Mouse (Mus musculus): ENCODE results near the gene Dcst2. TPM values are rescaled to one million over a fixed set of nuclear protein-coding genes. Genes with fewer than 3 reads are reported as not detected.

The Dcst2 gene
- polyA plus RNA-seq, 1 experiment from 2014 or later = 0.06 TPM

DNA sequence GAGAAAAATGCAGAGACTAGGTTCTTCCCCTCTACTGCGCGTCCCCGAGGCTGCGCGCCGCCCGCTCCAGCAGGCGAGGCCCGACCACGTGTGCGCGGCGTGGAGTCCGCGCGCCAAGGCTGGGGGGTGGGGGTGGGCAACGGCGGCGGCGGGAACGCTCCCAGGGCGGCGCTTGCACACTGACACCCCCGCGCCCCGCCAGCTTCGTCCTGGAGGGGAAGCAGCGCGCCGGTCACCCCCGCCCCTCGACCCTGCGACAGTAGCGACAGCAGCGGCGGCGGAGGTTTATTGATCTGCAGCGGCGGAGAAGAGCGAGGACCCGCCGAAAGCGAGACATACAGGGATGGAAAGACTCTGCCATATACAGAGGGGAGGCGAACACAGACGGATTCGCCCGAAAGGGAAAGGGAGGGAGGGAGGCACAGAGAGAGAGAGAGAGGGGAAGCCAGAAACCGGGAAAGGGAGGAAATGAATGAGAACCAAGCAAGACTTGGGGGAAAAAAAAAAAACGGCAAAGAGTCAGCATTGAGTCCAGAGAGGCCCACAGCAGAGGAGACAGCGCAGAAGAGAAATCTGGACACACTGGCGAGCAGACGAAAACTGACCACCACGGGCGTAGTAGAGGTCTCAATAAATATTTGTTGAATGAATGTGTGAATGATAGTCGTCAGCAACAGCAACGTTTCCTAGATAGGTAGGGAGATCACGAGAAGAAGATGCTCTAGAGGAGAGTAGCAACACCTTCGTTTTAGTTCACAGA, 42.0 kb upstream of the Dcst2 start:
- in situ Hi-C loops (cut with MboI; ENCODE audit: low pct_unique_long_range_greater_than_20kb) = loop anchor here (5.0 kb wide), 1 partner anchor 33 kb away; no protein-coding TSS in a partner anchor
- DNase-seq (ENCODE audit: low read depth, low spot score) = no peak
- H3K27me3 ChIP-seq = peaks cover 6% of the 10 kb centered on the region
- no peak for TF ChIP-seq CTCF (IDR thresholded peaks at IDR 0.05)
- POLR2A ChIA-PET = interaction anchor here (0.8 to 1.2 kb wide), 3 partner anchors 30 to 169 kb away, joined by 3 to 4 read pairs (median 4); partner anchors contain the start of gene Adam15
- ATAC-seq = no peak
- CTCF ChIA-PET = interaction anchor here (3.7 kb wide), 1 partner anchor 19 kb away, joined by 20 read pairs; no protein-coding TSS in a partner anchor

DNA sequence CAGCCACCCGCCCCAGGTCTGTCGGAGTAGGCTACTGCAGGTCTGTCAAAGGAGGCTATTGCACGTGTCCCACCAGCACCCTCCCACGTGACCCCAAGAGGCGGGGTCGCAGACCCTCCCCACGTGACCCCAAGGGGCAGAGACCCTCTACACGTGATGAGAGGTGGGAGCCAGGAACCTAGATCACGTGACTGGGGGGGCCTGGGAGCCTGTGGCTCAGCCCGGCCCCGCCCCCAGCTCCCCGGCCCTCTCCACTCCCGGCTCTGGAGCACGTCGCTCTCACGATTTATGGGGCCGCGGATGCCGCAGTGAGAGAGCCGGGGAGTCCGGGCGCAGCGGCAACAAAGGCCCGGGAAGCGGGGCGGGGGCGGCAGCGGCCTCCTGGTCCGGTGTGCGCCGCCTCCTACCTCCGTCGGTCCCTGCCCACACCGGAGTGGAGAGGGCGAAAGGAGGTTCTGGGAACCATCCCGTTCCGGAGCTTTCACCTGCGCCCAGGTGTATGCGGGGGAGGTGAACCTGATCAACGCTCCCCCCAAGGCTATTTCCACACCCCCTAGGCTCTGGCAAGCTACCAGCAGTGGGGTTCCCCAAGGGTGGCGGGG, 41.1 kb upstream of the Dcst2 start:
- peaks cover 12% of the 10 kb centered on the region for H3K27me3 ChIP-seq
- in situ Hi-C loops (cut with MboI; ENCODE audit: low pct_unique_long_range_greater_than_20kb) = no loop called here
- ChIA-PET CTCF (interaction anchor here (1.1 to 1.4 kb wide), 4 partner anchors 13 to 136 kb away, joined by 3 read pairs; no protein-coding TSS in a partner anchor), POLR2A (interaction anchor here (0.6 to 3.1 kb wide), 7 partner anchors 16 to 166 kb away, joined by 3 to 33 read pairs (median 5); partner anchors contain the start of gene Efna4)
- no peak for DNase-seq (ENCODE audit: low read depth, low spot score)
- ATAC-seq = no peak
- TF ChIP-seq CTCF (IDR thresholded peaks at IDR 0.05) = no peak

- POLR2A ChIA-PET = interaction anchor here (0.6 to 3.1 kb wide), 8 partner anchors 15 to 166 kb away, joined by 3 to 33 read pairs (median 4); partner anchors contain the start of gene Efna4
- CTCF ChIA-PET = interaction anchor here (1.1 to 2.1 kb wide), 6 partner anchors 13 to 135 kb away, joined by 3 to 15 read pairs (median 3); no protein-coding TSS in a partner anchor
- in situ Hi-C loops (cut with MboI; ENCODE audit: low pct_unique_long_range_greater_than_20kb) = no loop called here
- DNase-seq (ENCODE audit: low read depth, low spot score) (no peak), ATAC-seq (peak; percentile 14)
- peaks cover 16% of the 10 kb centered on the region for H3K27me3 ChIP-seq
- no peak for TF ChIP-seq CTCF (IDR thresholded peaks at IDR 0.05)
These were observed 40.3 kb upstream of the Dcst2 start for GRCm38 (mm10) chr3:89321183-89322130.

DNA sequence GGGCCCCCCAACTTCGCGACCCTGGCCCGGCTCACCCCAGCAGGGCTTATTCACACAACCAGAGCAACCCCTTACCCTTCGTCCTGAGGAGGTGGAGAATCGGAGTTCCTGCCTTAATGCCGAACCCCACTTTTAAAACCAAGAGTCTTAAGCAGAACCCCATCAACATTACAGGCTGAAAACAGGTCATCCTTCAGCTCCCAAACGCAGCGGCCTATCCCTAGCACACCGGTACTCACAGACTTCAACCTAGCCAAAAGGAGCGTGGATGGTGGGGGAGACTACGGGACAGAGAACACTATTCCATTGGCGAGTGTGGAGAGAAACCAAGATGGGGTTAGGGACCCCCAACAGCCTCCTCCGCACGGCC, 39.7 kb upstream of the Dcst2 start:
- DNase-seq (ENCODE audit: low read depth, low spot score) (no peak), ATAC-seq (no peak)
- in situ Hi-C loops (cut with MboI; ENCODE audit: low pct_unique_long_range_greater_than_20kb) = no loop called here
- ChIA-PET CTCF (interaction anchor here (1.4 to 2.1 kb wide), 3 partner anchors 14 to 17 kb away, joined by 3 to 15 read pairs (median 7); no protein-coding TSS in a partner anchor), POLR2A (interaction anchor here (0.6 to 3.1 kb wide), 4 partner anchors 15 to 164 kb away, joined by 3 to 33 read pairs (median 4); partner anchors contain the start of gene Efna4)
- H3K27me3 ChIP-seq = peaks cover 16% of the 10 kb centered on the region
- TF ChIP-seq CTCF (IDR thresholded peaks at IDR 0.05) = no peak

GRCm38 (mm10) chr3:89322514-89323165, 39.1 kb upstream of the Dcst2 start, which contains the start of gene Efna3:
Gene Efna3 (minus strand): TSS chr3:89322965.
- in situ Hi-C loops (cut with MboI; ENCODE audit: low pct_unique_long_range_greater_than_20kb) = no loop called here
- ChIA-PET POLR2A (interaction anchor here (0.6 to 3.1 kb wide), 5 partner anchors 14 to 163 kb away, joined by 3 to 33 read pairs (median 4); partner anchors contain the start of gene Efna4), CTCF (interaction anchor here (1.9 to 2.1 kb wide), 2 partner anchors 14 to 17 kb away, joined by 7 to 15 read pairs; no protein-coding TSS in a partner anchor)
- DNase-seq (ENCODE audit: low read depth, low spot score) (no peak), ATAC-seq (peak; percentile 46)
- no peak for TF ChIP-seq CTCF (IDR thresholded peaks at IDR 0.05)
- peaks cover 16% of the 10 kb centered on the region for H3K27me3 ChIP-seq

DNA sequence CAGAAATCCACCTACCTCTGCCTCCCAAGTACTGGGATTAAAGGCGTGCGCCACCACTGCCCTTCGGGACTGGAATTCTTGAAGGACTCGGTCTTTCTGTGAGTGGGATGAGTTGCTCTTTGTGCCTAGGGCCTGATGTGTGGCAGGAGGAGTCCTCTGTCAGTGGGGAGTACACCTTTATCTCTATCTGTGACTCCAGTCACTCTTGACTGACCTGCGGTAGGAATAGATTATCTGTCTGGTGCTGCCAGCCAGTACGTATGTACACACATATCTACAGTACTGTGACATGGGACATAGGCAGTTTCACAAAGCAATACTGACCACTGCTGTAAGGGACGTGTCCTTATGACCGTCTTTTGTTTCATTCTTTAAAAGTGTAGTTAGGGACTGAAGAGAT, 35.9 kb upstream of the Dcst2 start:
- CTCF ChIA-PET = interaction anchor here (1.5 kb wide), 1 partner anchor 11 kb away, joined by 6 read pairs; no protein-coding TSS in a partner anchor
- in situ Hi-C loops (cut with MboI; ENCODE audit: low pct_unique_long_range_greater_than_20kb) = no loop called here
- DNase-seq (ENCODE audit: low read depth, low spot score) = no peak
- ATAC-seq = no peak
- H3K27me3 ChIP-seq = peaks cover 13% of the 10 kb centered on the region
- TF ChIP-seq CTCF (IDR thresholded peaks at IDR 0.05) = no peak
- POLR2A ChIA-PET = no interaction called here

- CTCF ChIA-PET = interaction anchor here (0.9 to 1.0 kb wide), 2 partner anchors 12 to 19 kb away, joined by 3 read pairs; no protein-coding TSS in a partner anchor
- no peak for TF ChIP-seq CTCF (IDR thresholded peaks at IDR 0.05)
These were observed 34.4 kb upstream of the Dcst2 start for GRCm38 (mm10) chr3:89327371-89327870.

GRCm38 (mm10) chr3:89328623-89329022, 33.2 kb upstream of the Dcst2 start:
- DNase-seq (ENCODE audit: low read depth, low spot score) (no peak), ATAC-seq (no peak)
- in situ Hi-C loops (cut with MboI; ENCODE audit: low pct_unique_long_range_greater_than_20kb) = no loop called here
- TF ChIP-seq CTCF (IDR thresholded peaks at IDR 0.05) = no peak
- CTCF ChIA-PET = interaction anchor here (0.9 to 1.2 kb wide), 2 partner anchors 11 to 98 kb away, joined by 3 to 4 read pairs; no protein-coding TSS in a partner anchor
- POLR2A ChIA-PET = interaction anchor here (0.6 kb wide), 2 partner anchors 17 to 20 kb away, joined by 3 to 5 read pairs; no protein-coding TSS in a partner anchor
- H3K27me3 ChIP-seq = peaks cover 10% of the 10 kb centered on the region

More at GRCm38 (mm10) chr3:89327371-89327870, 34.4 kb upstream of the Dcst2 start:
- POLR2A ChIA-PET = interaction anchor here (0.6 to 1.6 kb wide), 3 partner anchors 9 to 153 kb away, joined by 3 to 5 read pairs (median 4); no protein-coding TSS in a partner anchor
- no peak for DNase-seq (ENCODE audit: low read depth, low spot score)
- H3K27me3 ChIP-seq = peaks cover 10% of the 10 kb centered on the region
- no peak for ATAC-seq
- in situ Hi-C loops (cut with MboI; ENCODE audit: low pct_unique_long_range_greater_than_20kb) = no loop called here

DNA sequence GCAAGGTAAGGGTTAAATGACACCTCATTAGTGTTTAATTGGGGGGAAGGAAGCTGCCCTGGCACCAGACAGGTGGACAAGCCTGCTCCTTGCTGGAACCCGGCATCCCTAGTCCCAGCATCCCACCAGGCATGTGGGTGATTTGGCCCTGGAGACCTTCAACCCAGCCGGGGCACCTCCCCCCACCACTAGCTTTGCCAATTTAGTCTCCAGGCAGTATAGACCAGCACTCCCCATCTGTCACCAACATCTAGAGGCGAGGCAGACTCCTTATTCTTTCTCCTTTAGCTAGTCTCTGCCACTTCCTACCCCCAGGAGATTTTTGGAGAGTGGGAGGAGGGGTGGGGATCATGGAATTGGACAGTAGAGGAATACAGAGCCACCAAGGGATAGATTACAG, 31.4 kb upstream of the Dcst2 start:
- CTCF ChIA-PET = interaction anchor here (1.4 to 1.6 kb wide), 2 partner anchors 13 to 22 kb away, joined by 4 to 7 read pairs; no protein-coding TSS in a partner anchor
- H3K27me3 ChIP-seq = peaks cover 8% of the 10 kb centered on the region
- in situ Hi-C loops (cut with MboI; ENCODE audit: low pct_unique_long_range_greater_than_20kb) = no loop called here
- TF ChIP-seq CTCF (IDR thresholded peaks at IDR 0.05) = no peak
- DNase-seq (ENCODE audit: low read depth, low spot score) (no peak), ATAC-seq (no peak)
- POLR2A ChIA-PET = no interaction called here
